Mouse (Mus musculus) cerebellum, adult 2 months (tissue): Measurements from ENCODE around the gene Psat1. TPM values are rescaled to one million over a fixed set of nuclear protein-coding genes. Genes with fewer than 3 reads are reported as not detected.

ENCODE experiments used
- DNase-seq, 2 experiments: peaks; one replicate each; pipeline ENCODE4 v3.0.0; 2021
- H3K27ac ChIP-seq: fragments of 200-500 bp; 2 replicates; pipeline ENCODE4 v1.5.1; 2012; ENCODE audit warnings: low read length, control low read depth, inconsistent platforms; ENCODE audit not compliant: insufficient read depth
- H3K27me3 ChIP-seq: fragments of 200-500 bp; 2 replicates; pipeline ENCODE4 v1.6.1; 2012; ENCODE audit warnings: inconsistent platforms, mild to moderate bottlenecking, low read length, moderate library complexity; ENCODE audit not compliant: control insufficient read depth, insufficient read depth
- H3K4me1 ChIP-seq: fragments of 200-500 bp; 2 replicates; pipeline ENCODE4 v1.6.1; 2011; ENCODE audit warnings: low read length; ENCODE audit not compliant: control insufficient read depth, insufficient read depth
- H3K4me3 ChIP-seq: fragments of 200-500 bp; replicated peaks from 2 replicates; pipeline ENCODE3; 2011; ENCODE audit warnings: mild to moderate bottlenecking, low read depth, low read length, control low read depth; ENCODE audit not compliant: insufficient read depth
- CTCF ChIP-seq: fragments of 200-500 bp; IDR thresholded peaks from 2 replicates; pipeline ENCODE4 v1.5.1; 2011; ENCODE audit warnings: low read depth, mild to moderate bottlenecking, control low read depth, low read length, moderate library complexity, borderline replicate concordance; ENCODE audit not compliant: insufficient read depth
- POLR2A ChIP-seq: fragments of 200-500 bp; IDR thresholded peaks from 2 replicates; pipeline ENCODE4 v1.6.1; 2011; ENCODE audit warnings: low read length, control low read depth, borderline replicate concordance; ENCODE audit not compliant: insufficient read depth
- WGBS: fragments of 180-500 bp; shearing (Covaris S2); methylation state at CpG from one replicate; pipeline ENCODE4 v1.1.7; 2018; 5-methylcytosine and 5-hydroxymethylcytosine counted together
- polyA plus RNA-seq: library from polyadenylated mRNA; depleted of rRNA; stranded (reverse); fragments of >200 nt; gene quantifications from 2 replicates; pipeline ENCODE4 v1.2.3, GENCODE M21; 2012

Gene Psat1
- polyA plus RNA-seq, 1 experiment, result 106 TPM

DNA sequence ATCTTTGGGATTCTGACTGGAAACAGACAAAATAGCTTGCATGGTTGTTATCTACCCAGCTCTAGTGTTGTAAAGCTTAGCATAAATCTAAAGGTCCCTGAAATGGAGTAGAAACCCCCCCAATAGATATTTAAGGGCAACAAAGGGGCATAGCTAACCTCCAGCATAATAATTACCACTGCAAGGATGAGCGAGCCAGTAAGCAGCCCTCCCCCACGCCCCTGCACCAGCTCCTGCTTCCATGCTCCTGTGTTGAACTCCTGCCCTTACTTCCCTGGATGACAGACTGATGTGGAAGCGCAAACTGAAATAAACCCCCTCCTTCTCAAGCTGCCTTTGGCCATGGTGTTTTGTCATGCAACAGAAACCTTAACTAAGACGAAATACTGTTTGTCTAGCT lies 26.2 kb upstream of the Psat1 start:
- no peak for TF ChIP-seq POLR2A
- TF ChIP-seq CTCF, result no peak
- no peaks in the 10 kb centered on the region for H3K27me3 ChIP-seq
- no peaks in the 10 kb centered on the region for H3K4me1 ChIP-seq
- H3K27ac ChIP-seq, result no peak overlapping the region
- H3K4me3 ChIP-seq, result no peak overlapping the region
- DNase-seq, result no peak
- WGBS, result 87% methylated on average over 4 of the region's 4 CpGs

DNA sequence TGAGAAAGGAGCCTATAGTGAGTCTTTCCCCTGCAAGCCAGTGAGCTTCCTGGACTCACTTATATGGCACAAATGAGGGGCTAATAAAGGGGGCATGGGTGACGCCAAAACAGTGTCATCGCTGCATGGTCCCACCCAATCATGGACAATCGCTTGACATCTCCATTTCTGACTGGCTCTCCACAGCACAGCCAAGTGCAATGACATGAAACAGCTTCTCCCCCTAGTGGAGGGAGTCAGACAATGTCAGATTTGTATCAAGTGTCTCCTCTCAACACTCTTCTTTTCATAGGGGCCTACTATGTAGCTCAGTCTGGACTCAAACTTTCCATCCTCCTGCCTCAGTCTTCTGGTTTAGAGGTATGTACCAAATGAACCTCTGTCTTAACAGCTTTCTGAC lies 17.9 kb upstream of the Psat1 start:
- TF ChIP-seq CTCF, result peak; percentile 47; the same call in 1 of the 2 replicates
- no peak for TF ChIP-seq POLR2A
- Histone ChIP-seq H3K27me3 (no peaks in the 10 kb centered on the region), H3K4me1 (no peaks in the 10 kb centered on the region), H3K27ac (no peak overlapping the region), H3K4me3 (no peak overlapping the region)
- 12% methylated on average over 3 of the region's 3 CpGs for WGBS
- DNase-seq, result peak; percentile 17 to 31

DNA sequence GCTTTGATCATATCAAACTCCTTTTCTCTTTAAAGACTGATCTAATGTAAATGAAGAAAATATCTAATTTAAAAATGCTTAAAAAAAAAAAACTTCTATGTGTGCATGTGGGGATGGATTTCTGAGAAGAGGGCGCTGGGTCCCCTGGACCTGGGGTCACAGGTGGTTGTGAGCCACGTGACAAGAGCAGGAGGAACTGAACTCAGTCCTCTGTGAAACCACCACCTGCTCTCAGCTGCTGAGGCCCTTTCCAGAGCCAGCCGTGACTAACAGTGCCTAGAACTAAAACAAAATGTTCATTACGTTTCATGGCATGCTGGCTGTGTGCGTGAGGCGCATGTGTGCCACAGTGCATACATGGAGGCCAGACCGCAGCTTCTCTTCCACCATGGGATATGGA lies 17.4 kb upstream of the Psat1 start:
- TF ChIP-seq CTCF (no peak), POLR2A (no peak)
- H3K27ac ChIP-seq, result no peak overlapping the region
- 83% methylated on average over 7 of the region's 7 CpGs for WGBS
- no peak for DNase-seq
- H3K4me1 ChIP-seq, result no peaks in the 10 kb centered on the region
- H3K27me3 ChIP-seq, result no peaks in the 10 kb centered on the region
- no peak overlapping the region for H3K4me3 ChIP-seq

DNA sequence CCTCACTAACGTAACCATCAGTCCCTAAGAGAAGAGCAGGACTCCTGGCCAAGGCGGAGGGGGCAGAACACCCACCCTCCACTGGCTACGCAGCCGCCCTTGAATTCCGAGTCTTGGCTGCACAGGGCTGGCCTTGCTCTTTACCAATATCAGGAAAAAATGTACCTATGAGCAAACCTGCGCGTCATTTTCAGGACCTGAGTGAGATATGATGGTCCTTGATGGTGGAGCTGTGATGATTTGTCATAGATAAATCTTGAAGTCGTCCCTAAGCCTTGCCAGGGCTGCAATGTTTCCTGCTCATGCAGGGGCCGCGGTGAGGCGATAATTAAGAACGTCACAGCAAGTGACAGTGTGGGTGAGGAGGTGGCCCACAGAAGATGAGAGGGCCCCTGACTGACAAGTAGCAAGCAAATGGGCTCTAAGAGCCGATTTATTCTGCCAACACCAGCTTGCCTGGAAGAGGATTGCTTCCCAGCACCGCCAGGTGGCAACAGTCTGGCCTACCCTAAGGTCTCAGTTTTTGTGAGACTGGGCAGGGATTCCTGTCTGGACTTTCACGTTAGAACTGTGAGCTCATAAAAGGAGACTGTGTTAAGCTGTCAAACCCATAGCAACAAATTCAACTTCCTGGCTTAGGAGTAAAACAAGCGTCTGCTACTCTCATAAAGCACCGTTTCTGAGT lies 16.0 kb upstream of the Psat1 start:
- TF ChIP-seq CTCF (no peak; the same call in 1 of the 2 replicates), POLR2A (no peak)
- no peak for DNase-seq
- Histone ChIP-seq H3K4me1 (no peaks in the 10 kb centered on the region), H3K27me3 (no peaks in the 10 kb centered on the region), H3K27ac (no peak overlapping the region), H3K4me3 (no peak overlapping the region)
- 73% methylated on average over 17 of the region's 17 CpGs for WGBS

DNA sequence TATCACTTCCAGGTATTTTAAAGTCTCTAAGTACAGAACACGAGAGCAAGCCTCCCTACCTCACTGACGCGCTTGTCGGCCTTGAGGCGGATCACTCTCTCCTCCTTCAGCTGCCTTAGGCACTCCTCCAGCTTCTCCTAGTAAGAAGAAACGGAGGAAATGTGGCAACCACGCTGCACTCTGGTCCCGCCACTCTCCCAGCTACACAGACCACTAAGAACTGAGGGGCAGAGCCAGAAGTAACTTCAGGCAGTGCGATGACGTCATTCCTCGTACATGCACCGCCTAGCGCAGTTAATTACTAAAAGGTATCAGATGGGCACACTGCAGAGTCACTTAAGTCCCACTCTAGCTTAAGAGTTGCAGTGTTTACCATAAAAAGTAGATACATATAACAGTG lies 15.2 kb upstream of the Psat1 start:
- Histone ChIP-seq H3K27ac (no peak overlapping the region), H3K4me1 (no peaks in the 10 kb centered on the region), H3K4me3 (no peak overlapping the region), H3K27me3 (no peaks in the 10 kb centered on the region)
- TF ChIP-seq POLR2A (no peak), CTCF (no peak)
- WGBS, result 85% methylated on average over 13 of the region's 13 CpGs
- DNase-seq, result no peak

DNA sequence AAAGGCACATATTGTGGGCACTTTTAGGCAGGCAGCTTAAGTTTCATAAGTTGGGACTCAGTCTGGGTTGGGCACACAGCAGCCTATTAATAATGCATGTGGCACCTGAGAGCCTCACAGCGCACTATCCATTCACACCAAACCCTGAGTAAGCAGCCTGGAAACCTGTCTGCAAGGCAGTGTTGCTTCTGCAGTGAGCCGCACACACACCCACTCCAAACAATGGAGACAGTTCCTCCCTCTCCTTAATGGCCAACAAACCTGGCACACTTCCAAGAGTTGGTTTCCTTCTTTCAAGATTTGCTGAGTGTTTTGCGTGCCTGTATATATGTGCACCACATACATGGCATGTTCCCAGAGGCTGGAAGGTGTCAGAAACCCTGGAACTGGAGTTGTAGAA lies 3.1 kb upstream of the Psat1 start:
- no peak for TF ChIP-seq POLR2A
- TF ChIP-seq CTCF, result no peak
- Histone ChIP-seq H3K4me1 (no peaks in the 10 kb centered on the region), H3K4me3 (no peak overlapping the region), H3K27me3 (no peaks in the 10 kb centered on the region), H3K27ac (no peak overlapping the region)
- DNase-seq, result no peak
- 59% methylated on average over 3 of the region's 3 CpGs for WGBS

DNA sequence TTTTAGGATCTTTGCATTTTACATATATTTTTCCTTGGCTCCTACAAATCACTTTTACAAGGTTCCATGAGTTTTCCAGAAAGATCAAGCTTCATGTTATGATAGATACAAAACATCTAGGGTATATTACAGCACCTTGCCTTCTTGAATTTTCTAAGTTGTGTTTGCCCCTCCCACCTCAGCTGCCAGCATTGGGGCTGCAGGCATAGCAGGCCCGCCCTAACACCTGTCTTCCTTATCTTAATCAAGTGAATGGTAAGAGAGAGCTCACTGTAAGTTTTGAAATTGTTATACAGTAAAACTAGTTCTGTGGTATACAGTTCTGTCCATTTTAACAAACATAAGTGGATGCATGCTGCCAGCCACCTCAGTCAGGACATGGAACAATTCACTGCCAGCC lies 1.7 kb upstream of the Psat1 start:
- H3K4me1 ChIP-seq, result no peaks in the 10 kb centered on the region
- H3K4me3 ChIP-seq, result no peak overlapping the region
- no peaks in the 10 kb centered on the region for H3K27me3 ChIP-seq
- TF ChIP-seq CTCF (no peak), POLR2A (no peak)
- no peak for DNase-seq
- 85% methylated on average over 1 of the region's 1 CpGs for WGBS
- no peak overlapping the region for H3K27ac ChIP-seq

DNA sequence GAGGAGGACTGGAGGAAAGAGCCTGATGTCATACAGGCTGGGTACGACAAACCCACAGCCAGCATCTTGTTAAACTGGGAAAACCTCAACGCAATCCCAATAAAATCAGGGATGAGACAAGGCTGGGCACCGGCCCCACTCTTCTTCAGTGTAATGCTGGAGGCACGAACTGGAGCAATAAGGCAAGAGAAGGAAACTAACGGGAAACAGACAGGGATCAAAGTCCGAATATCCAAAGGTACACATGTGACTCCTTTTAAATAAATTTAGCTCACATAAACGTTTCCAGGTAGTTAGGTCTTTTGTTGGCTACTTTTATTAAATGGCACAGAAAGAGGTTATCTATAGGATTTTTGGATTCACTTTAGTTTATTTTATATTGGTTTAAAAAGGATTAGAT lies 1.3 kb upstream of the Psat1 start:
- Histone ChIP-seq H3K4me3 (no peak overlapping the region), H3K27ac (no peak overlapping the region), H3K27me3 (no peaks in the 10 kb centered on the region), H3K4me1 (no peaks in the 10 kb centered on the region)
- TF ChIP-seq POLR2A, result no peak
- TF ChIP-seq CTCF, result no peak
- 91% methylated on average over 7 of the region's 7 CpGs for WGBS
- no peak for DNase-seq
